Mouse (Mus musculus) MEL (cell line): ENCODE results near the gene Casp3. TPM values are rescaled to one million over a fixed set of nuclear protein-coding genes. Genes with fewer than 3 reads are reported as not detected.

ENCODE experiments used
- DNase-seq: peaks from one replicate; pipeline ENCODE4 v3.0.0; 2011; ENCODE audit warnings: low read depth, low spot score
- H3K27ac ChIP-seq: 2 replicates; pipeline ENCODE4 v1.5.1; 2012; ENCODE audit warnings: low read depth, mild to moderate bottlenecking, control low read depth, low read length, moderate library complexity; ENCODE audit not compliant: control insufficient read depth
- H3K27me3 ChIP-seq, 2 experiments: fragments of 150-350 bp in 1 of 2; sonication (generic) in 1 of 2; 2 replicates each; pipeline ENCODE4 v1.6.1; 2012; ENCODE audit warnings: low read length in 2 of 2, mild to moderate bottlenecking in 2 of 2, improper control_type of control experiment in 1 of 2, moderate library complexity in 1 of 2; ENCODE audit not compliant: insufficient read depth in 2 of 2, control insufficient read depth in 1 of 2
- H3K36me3 ChIP-seq, 2 experiments: 2 replicates each; pipeline ENCODE4 v1.6.1; 2012 to 2014; ENCODE audit warnings: low read length in 2 of 2, improper control_type of control experiment in 1 of 2, inconsistent platforms in 1 of 2, mild to moderate bottlenecking in 1 of 2; ENCODE audit not compliant: insufficient read depth in 2 of 2, control insufficient read depth in 1 of 2
- H3K4me1 ChIP-seq, 2 experiments: fragments of 150-350 bp in 1 of 2; sonication (generic) in 1 of 2; 2 replicates each; pipeline ENCODE4 v1.6.1; 2012; ENCODE audit warnings: low read length in 2 of 2, improper control_type of control experiment in 1 of 2, mild to moderate bottlenecking in 1 of 2; ENCODE audit not compliant: insufficient read depth in 2 of 2, control insufficient read depth in 1 of 2
- H3K4me3 ChIP-seq, 2 experiments: fragments of 150-350 bp in 1 of 2; sonication (generic) in 1 of 2; 2 replicates each; pipeline ENCODE4 v1.5.1; 2012; ENCODE audit warnings: low read depth in 2 of 2, low read length in 2 of 2, mild to moderate bottlenecking in 2 of 2, moderate library complexity in 2 of 2, control low read depth in 1 of 2, improper control_type of control experiment in 1 of 2; ENCODE audit not compliant: control insufficient read depth in 1 of 2, insufficient read depth in 1 of 2
- H3K79me2 ChIP-seq: 2 replicates; pipeline ENCODE4 v1.6.1; 2012; ENCODE audit warnings: mild to moderate bottlenecking, low read length, moderate library complexity; ENCODE audit not compliant: control insufficient read depth, poor library complexity, insufficient read depth
- H3K9ac ChIP-seq: 2 replicates; pipeline ENCODE4 v1.6.1; 2012; ENCODE audit warnings: low read depth, mild to moderate bottlenecking, control low read depth, low read length, moderate library complexity; ENCODE audit not compliant: control insufficient read depth, poor library complexity, severe bottlenecking
- H3K9me3 ChIP-seq: fragments of 150-350 bp; sonication (generic); replicated peaks from 2 replicates; pipeline ENCODE4 v1.6.1; 2012; ENCODE audit warnings: mild to moderate bottlenecking, low read length, improper control_type of control experiment, moderate library complexity; ENCODE audit not compliant: insufficient read depth
- BHLHE40 ChIP-seq: IDR thresholded peaks from 2 replicates; pipeline ENCODE4 v1.6.1; 2012; ENCODE audit warnings: low read depth, mild to moderate bottlenecking, inconsistent platforms, low read length, improper control_type of control experiment, borderline replicate concordance
- CHD2 ChIP-seq: IDR thresholded peaks from 2 replicates; pipeline ENCODE4 v1.6.1; 2011; ENCODE audit warnings: low read length, improper control_type of control experiment
- CTCF ChIP-seq, 3 experiments: IDR thresholded peaks in 2 of 3; conservative IDR thresholded peaks in 1 of 3; 2 replicates each; pipeline ENCODE4 v1.5.1; 2011 to 2012; ENCODE audit warnings: low read length in 3 of 3, low read depth in 2 of 3, mild to moderate bottlenecking in 2 of 3, improper control_type of control experiment in 1 of 3, inconsistent platforms in 1 of 3, mixed read lengths in 1 of 3, moderate library complexity in 1 of 3; ENCODE audit not compliant: control insufficient read depth in 1 of 3, insufficient read depth in 1 of 3, poor library complexity in 1 of 3, severe bottlenecking in 1 of 3
- EP300 ChIP-seq, 2 experiments: IDR thresholded peaks; 2 replicates each; pipeline ENCODE4 v1.6.1; 2011; ENCODE audit warnings: improper control_type of control experiment in 2 of 2, low read length in 2 of 2, low read depth in 1 of 2, mild to moderate bottlenecking in 1 of 2
- ETS1 ChIP-seq: IDR thresholded peaks from 2 replicates; pipeline ENCODE4 v1.6.1; 2012; ENCODE audit warnings: low read depth, mild to moderate bottlenecking, inconsistent platforms, low read length, improper control_type of control experiment, moderate library complexity
- GATA1 ChIP-seq: IDR thresholded peaks from 2 replicates; pipeline ENCODE4 v1.6.1; 2011; ENCODE audit warnings: low read depth, low read length, improper control_type of control experiment
- JUND ChIP-seq: IDR thresholded peaks from 2 replicates; pipeline ENCODE4 v1.6.1; 2011; ENCODE audit warnings: low read depth, mild to moderate bottlenecking, improper control_type of control experiment, low read length
- MAZ ChIP-seq: IDR thresholded peaks from 2 replicates; pipeline ENCODE4 v1.6.1; 2012; ENCODE audit warnings: low read depth, mild to moderate bottlenecking, inconsistent platforms, low read length, improper control_type of control experiment
- MEF2A ChIP-seq: IDR thresholded peaks from 2 replicates; pipeline ENCODE4 v1.6.1; 2014; ENCODE audit warnings: low read depth, mild to moderate bottlenecking, inconsistent platforms, low read length, improper control_type of control experiment; ENCODE audit not compliant: poor library complexity, insufficient replicate concordance, severe bottlenecking; ENCODE audit errors: extremely low read depth
- MXI1 ChIP-seq: IDR thresholded peaks from 2 replicates; pipeline ENCODE4 v1.6.1; 2011; ENCODE audit warnings: mild to moderate bottlenecking, low read depth, low read length, improper control_type of control experiment
- MYB ChIP-seq: IDR thresholded peaks from 2 replicates; pipeline ENCODE4 v1.6.1; 2011; ENCODE audit warnings: mild to moderate bottlenecking, low read depth, low read length, improper control_type of control experiment
- NELFE ChIP-seq: IDR thresholded peaks from 2 replicates; pipeline ENCODE4 v1.6.1; 2011; ENCODE audit warnings: low read depth, low read length, improper control_type of control experiment
- NRF1 ChIP-seq: IDR thresholded peaks from 2 replicates; pipeline ENCODE4 v1.6.1; 2014; ENCODE audit warnings: low read depth, mild to moderate bottlenecking, inconsistent platforms, low read length, improper control_type of control experiment, moderate library complexity; ENCODE audit not compliant: poor library complexity, insufficient read depth, severe bottlenecking
- POLR2A ChIP-seq, 2 experiments: IDR thresholded peaks; 2 replicates each; pipeline ENCODE4 v1.6.1; 2011 to 2012; ENCODE audit warnings: low read length in 2 of 2, mild to moderate bottlenecking in 2 of 2, control low read depth in 1 of 2, improper control_type of control experiment in 1 of 2, low read depth in 1 of 2, moderate library complexity in 1 of 2; ENCODE audit not compliant: control insufficient read depth in 1 of 2, insufficient read depth in 1 of 2, poor library complexity in 1 of 2
- POLR2AphosphoS5 ChIP-seq: IDR thresholded peaks from 2 replicates; pipeline ENCODE4 v1.6.1; 2012; ENCODE audit warnings: low read depth, borderline replicate concordance, mild to moderate bottlenecking, inconsistent platforms, low read length, moderate library complexity, mixed read lengths
- RAD21 ChIP-seq: IDR thresholded peaks from 2 replicates; pipeline ENCODE4 v1.6.1; 2011; ENCODE audit warnings: mild to moderate bottlenecking, low read depth, low read length, improper control_type of control experiment
- RCOR1 ChIP-seq: IDR thresholded peaks from 2 replicates; pipeline ENCODE4 v1.6.1; 2012; ENCODE audit warnings: low read depth, mild to moderate bottlenecking, inconsistent platforms, low read length, improper control_type of control experiment
- SIN3A ChIP-seq: IDR thresholded peaks from 2 replicates; pipeline ENCODE4 v1.6.1; 2012; ENCODE audit warnings: low read length, improper control_type of control experiment, inconsistent platforms
- SMC3 ChIP-seq: IDR thresholded peaks from 2 replicates; pipeline ENCODE4 v1.6.1; 2011; ENCODE audit warnings: low read depth, low read length, improper control_type of control experiment
- TBP ChIP-seq: IDR thresholded peaks from 2 replicates; pipeline ENCODE4 v1.8.0; 2011; ENCODE audit warnings: low read depth, low read length, improper control_type of control experiment
- UBTF ChIP-seq: IDR thresholded peaks from 2 replicates; pipeline ENCODE4 v1.6.1; 2012; ENCODE audit warnings: low read depth, mild to moderate bottlenecking, inconsistent platforms, low read length, improper control_type of control experiment, moderate library complexity, borderline replicate concordance; ENCODE audit not compliant: insufficient read depth
- USF1 ChIP-seq: IDR thresholded peaks from 2 replicates; pipeline ENCODE4 v1.6.1; 2014; ENCODE audit warnings: low read depth, mild to moderate bottlenecking, inconsistent platforms, low read length, improper control_type of control experiment, moderate library complexity
- ZKSCAN1 ChIP-seq: IDR thresholded peaks from 2 replicates; pipeline ENCODE4 v1.6.1; 2012; ENCODE audit warnings: low read depth, mild to moderate bottlenecking, inconsistent platforms, low read length, improper control_type of control experiment, moderate library complexity
- polyA plus RNA-seq, 2 experiments: library from polyadenylated mRNA; stranded (reverse) in 1 of 2; unstranded in 1 of 2; fragments of >175 nt in 1 of 2; fragments of >200 nt in 1 of 2; gene quantifications; 2 replicates each; pipeline versions ENCODE4 v1.2.1 to v1.2.4; 2012; ENCODE audit warnings: low replicate concordance in 2 of 2, low read depth in 1 of 2; ENCODE audit not compliant: insufficient read length in 2 of 2, insufficient read depth in 1 of 2, missing spikeins in 1 of 2
- total RNA-seq: library from RNA; depleted of rRNA; stranded (reverse); fragments of 300-350 nt; gene quantifications from 2 replicates; pipeline ENCODE4 v1.2.3, GENCODE M21; 2012

The Casp3 gene
- total and polyA plus RNA-seq, 3 experiments, result 74.7 to 185 (median 157) TPM

GRCm38 (mm10) chr8:46603587-46603986 is 13.5 kb upstream of the Casp3 start:
- peaks cover 3 to 20% of the 10 kb centered on the region in 2 experiments for H3K36me3 ChIP-seq
- H3K27ac ChIP-seq, result no peak overlapping the region
- no peaks in the 10 kb centered on the region for H3K9me3 ChIP-seq
- DNase-seq, result no peak
- peaks cover 12 to 20% of the 10 kb centered on the region in 2 experiments for H3K4me1 ChIP-seq
- TF ChIP-seq NRF1 (no peak), RAD21 (no peak), CTCF (IDR thresholded peaks at IDR 0.05 in 2 of 3, conservative IDR thresholded peaks at IDR 0.05 in 1 of 3; ENCODE audit: control insufficient read depth in 1 of 3, insufficient read depth in 1 of 3, low read depth in 2 of 3, low read length in 3 of 3, poor library complexity in 1 of 3, severe bottlenecking in 1 of 3) (no peak), USF1 (no peak), MYB (no peak), SIN3A (no peak), CHD2 (no peak), GATA1 (no peak), MEF2A (no peak), POLR2A (IDR thresholded peaks at IDR 0.05; ENCODE audit: control insufficient read depth in 1 of 2, insufficient read depth in 1 of 2, low read depth in 1 of 2, low read length in 2 of 2, poor library complexity in 1 of 2) (no peak), ETS1 (no peak), JUND (no peak), BHLHE40 (no peak), ZKSCAN1 (no peak)
- H3K27me3 ChIP-seq, result no peaks in the 10 kb centered on the region
- no peaks in the 10 kb centered on the region for H3K79me2 ChIP-seq
- H3K4me3 ChIP-seq, result no peak overlapping the region
- no peak overlapping the region for H3K9ac ChIP-seq

GRCm38 (mm10) chr8:46606930-46607329 is 10.2 kb upstream of the Casp3 start:
- TF ChIP-seq POLR2AphosphoS5 (no peak), MXI1 (no peak), UBTF (no peak), BHLHE40 (no peak), RAD21 (no peak), EP300 (IDR thresholded peaks at IDR 0.05; ENCODE audit: low read depth in 1 of 2, low read length in 2 of 2) (no peak), SMC3 (no peak), NELFE (no peak), GATA1 (no peak), RCOR1 (no peak), MAZ (no peak), TBP (no peak), POLR2A (IDR thresholded peaks at IDR 0.05; ENCODE audit: control insufficient read depth in 1 of 2, insufficient read depth in 1 of 2, low read depth in 1 of 2, low read length in 2 of 2, poor library complexity in 1 of 2) (no peak), SIN3A (no peak)
- Histone ChIP-seq H3K79me2 (no peaks in the 10 kb centered on the region), H3K9ac (no peak overlapping the region), H3K4me1 (no peaks in the 10 kb centered on the region), H3K9me3 (no peaks in the 10 kb centered on the region), H3K27ac (no peak overlapping the region), H3K36me3 (peaks cover 0 to 5% of the 10 kb centered on the region in 2 experiments; a peak in 2 of 4 replicates), H3K27me3 (no peaks in the 10 kb centered on the region), H3K4me3 (no peak overlapping the region)
- DNase-seq, result no peak
